Mouse (Mus musculus) ovary, postnatal 10 days (tissue): ENCODE results near the gene Rnf135.
"Not testable (repeated sequence)": the region's sequence is repeated elsewhere in the genome, so short reads cannot be mapped to it uniquely, and the experiment has no call there.

ENCODE experiments used
- DNase-seq: peaks from one replicate; pipeline ENCODE4 v3.0.0; 2022; ENCODE audit warnings: low spot score

Gene Rnf135

GRCm38 (mm10) chr11:80202296-80202695 is 18.6 kb downstream of the Rnf135 start:
- no peak for DNase-seq

- no peak for DNase-seq
Observed at GRCm38 (mm10) chr11:80204037-80204436, 20.4 kb downstream of the Rnf135 start.

GRCm38 (mm10) chr11:80204941-80205340 is 21.3 kb downstream of the Rnf135 start:
- no peak for DNase-seq

- DNase-seq = no peak
Observed at GRCm38 (mm10) chr11:80208465-80208859, 24.8 kb downstream of the Rnf135 start.

GRCm38 (mm10) chr11:80208860-80209800 is 25.5 kb downstream of the Rnf135 start, which contains the start of gene Rhot1:
Gene Rhot1, plus strand, starts transcription at chr11:80209019.
- DNase-seq = peak; percentile 94

GRCm38 (mm10) chr11:80210321-80210720 is 26.7 kb downstream of the Rnf135 start:
- no peak for DNase-seq

- no peak for DNase-seq
Observed at GRCm38 (mm10) chr11:80212282-80212681, 28.6 kb downstream of the Rnf135 start.

GRCm38 (mm10) chr11:80215291-80215690 is 31.6 kb downstream of the Rnf135 start:
- DNase-seq = no peak

- DNase-seq = no peak
Observed at GRCm38 (mm10) chr11:80218657-80219293, 35.1 kb downstream of the Rnf135 start.

- not testable (repeated sequence) for DNase-seq
Observed at GRCm38 (mm10) chr11:80230066-80230465, 46.4 kb downstream of the Rnf135 start.

- DNase-seq = no peak
Observed at GRCm38 (mm10) chr11:80237278-80237677, 53.6 kb downstream of the Rnf135 start.

- no peak for DNase-seq
Observed at GRCm38 (mm10) chr11:80238306-80238705, 54.7 kb downstream of the Rnf135 start.

GRCm38 (mm10) chr11:80247026-80247425 is 63.4 kb downstream of the Rnf135 start:
- no peak for DNase-seq

- no peak for DNase-seq
Observed at GRCm38 (mm10) chr11:80248531-80248930, 64.9 kb downstream of the Rnf135 start.
